Mouse (Mus musculus): Measurements from ENCODE around the gene Rufy2.

- no peak for TF ChIP-seq POLR2A (IDR thresholded peaks at IDR 0.05; ENCODE audit: extremely low read depth, insufficient read depth, low read length)
- TF ChIP-seq CTCF (IDR thresholded peaks at IDR 0.05; ENCODE audit: low read depth, low read length): no peak
These were observed 83.3 kb downstream of the Rufy2 start for GRCm38 (mm10) chr10:63063365-63063764.
